ENCODE assay signal across 8 mouse cellular contexts in genomic region chr19:4438791-4439160, GRCm38 (mm10). TPM values are rescaled to one million over a fixed set of nuclear protein-coding genes. Genes with fewer than 3 reads are reported as not detected.
DNase-seq lines count a peak whose midpoint lies in the region; ATAC-seq and TF ChIP-seq lines count a peak whose summit lies in the region.
"Had no signal": no experiment of that assay in that cellular context is flagged by ENCODE, and none has a peak within 500 bp of the region (broad histone marks: within the 10 kb centered on the region; RNA-seq: fewer than 3 reads in every experiment).

No protein-coding gene starts in this region.

- no peak for TF ChIP-seq CTCF in testis, adult 2 months (IDR thresholded peaks at IDR 0.05; ENCODE audit: control insufficient read depth, insufficient read depth, insufficient replicate concordance, low read depth, low read length)

- no peak for ATAC-seq in forebrain, embryonic 13.5 days
- no peak for ATAC-seq in liver, embryonic 11.5 days (replicated peaks; ENCODE audit: low FRiP score)
- ATAC-seq in erythroid progenitor cell, adult 5-6 weeks (replicated peaks; ENCODE audit: low FRiP score, poor library complexity, severe bottlenecking) = no peak

- no peak for TF ChIP-seq POLR2A in testis, adult 2 months (IDR thresholded peaks at IDR 0.05; ENCODE audit: control insufficient read depth, low read depth, low read length)

- no peak for DNase-seq in testis, postnatal 14 days (ENCODE audit: low spot score)
- no peak for DNase-seq in liver, embryonic 11.5 days (ENCODE audit: low spot score)
- no peak for DNase-seq in cerebellum, postnatal 14 days
- DNase-seq in thymus, adult 18-20 months = no peak

- H3K4me1 ChIP-seq in testis, adult 2 months (ENCODE audit: control insufficient read depth, insufficient read depth, low read length) = peaks cover 17% of the 10 kb centered on the region
- H3K4me1 ChIP-seq in forebrain, embryonic 13.5 days = peaks cover 22% of the 10 kb centered on the region
- H3K4me1 ChIP-seq in liver, embryonic 11.5 days (replicated peaks; ENCODE audit: control insufficient read depth, insufficient read depth, low read length) = peaks cover 11% of the 10 kb centered on the region; the same call in 1 of the 2 replicates

- no peaks in the 10 kb centered on the region for H3K36me3 ChIP-seq in testis, adult 2 months (ENCODE audit: control insufficient read depth, insufficient read depth, low read length)
- no peaks in the 10 kb centered on the region for H3K36me3 ChIP-seq in forebrain, embryonic 13.5 days (ENCODE audit: poor library complexity, severe bottlenecking)
- H3K36me3 ChIP-seq in liver, embryonic 11.5 days (ENCODE audit: control insufficient read depth, insufficient read depth, low read length) = no peaks in the 10 kb centered on the region

- peak overlapping the region; percentile 65 for H3K9ac ChIP-seq in forebrain, embryonic 13.5 days
- peak overlapping the region; percentile 57; the same call in 1 of the 2 replicates for H3K9ac ChIP-seq in liver, embryonic 11.5 days (ENCODE audit: low read depth, low read length)

- H3K4me2 ChIP-seq in forebrain, embryonic 13.5 days = peak overlapping the region; percentile 86
- H3K4me2 ChIP-seq in liver, embryonic 11.5 days = peak overlapping the region; percentile 68

- no peaks in the 10 kb centered on the region for H3K9me3 ChIP-seq in forebrain, embryonic 13.5 days (replicated peaks)
- H3K9me3 ChIP-seq in liver, embryonic 11.5 days (ENCODE audit: control insufficient read depth, low read length) = no peaks in the 10 kb centered on the region

- peak overlapping the region; percentile 85 for H3K4me3 ChIP-seq in testis, adult 2 months (ENCODE audit: control insufficient read depth, low read depth, low read length)
- H3K4me3 ChIP-seq in forebrain, embryonic 13.5 days = peak overlapping the region; percentile 49
- peak overlapping the region; percentile 61 for H3K4me3 ChIP-seq in liver, embryonic 11.5 days (ENCODE audit: low read depth, low read length)

- H3K27me3 ChIP-seq in testis, adult 2 months (ENCODE audit: control insufficient read depth, insufficient read depth, low read length) = no peaks in the 10 kb centered on the region; the same call in 1 of the 2 replicates
- peaks cover 29% of the 10 kb centered on the region for H3K27me3 ChIP-seq in forebrain, embryonic 13.5 days
- peaks cover 29% of the 10 kb centered on the region for H3K27me3 ChIP-seq in liver, embryonic 11.5 days (replicated peaks; ENCODE audit: control insufficient read depth, insufficient read depth, low read length)

- H3K27ac ChIP-seq in testis, adult 2 months (ENCODE audit: control insufficient read depth, insufficient read depth, low read depth, low read length) = no peak overlapping the region; the same call in 1 of the 2 replicates
- no peak overlapping the region for H3K27ac ChIP-seq in forebrain, embryonic 13.5 days
- no peak overlapping the region for H3K27ac ChIP-seq in liver, embryonic 11.5 days (ENCODE audit: low read depth, low read length)

- 7% methylated on average over 8 of the region's 8 CpGs for WGBS in forebrain, embryonic 13.5 days
- 11% methylated on average over 8 of the region's 8 CpGs for WGBS in liver, embryonic 11.5 days

RNA-seq across cellular contexts. Expression of gene Rhod, which starts 0.5 kb away (rescaled TPM):
- polyA plus RNA-seq in testis, adult 2 months (2012; rRNA removed) = 8.9 and 9.3 TPM in 2 replicates
- polyA plus RNA-seq in forebrain, embryonic 13.5 days (2015; fragmentation: Nextera tagmentation; extraction: Ambion mirVana) = 5.5 and 6.6 TPM in 2 replicates
- polyA plus RNA-seq in liver, embryonic 11.5 days (2014; fragmentation: Nextera tagmentation; extraction: Ambion mirVana) = 10.3 and 14.3 TPM in 2 replicates
- not detected in 2 replicates for total RNA-seq in erythroid progenitor cell, adult 5-6 weeks (2015; ENCODE audit: low replicate concordance)
- total RNA-seq in erythroid progenitor cell, adult 5-6 weeks (2017; ENCODE audit: low replicate concordance) = not detected in 2 replicates

RNA-seq across cellular contexts. Expression of gene Syt12, which starts 38.5 kb away (rescaled TPM):
- 0.79 and 1.6 TPM in 2 replicates for polyA plus RNA-seq in testis, adult 2 months (2012; rRNA removed)
- polyA plus RNA-seq in forebrain, embryonic 13.5 days (2015; fragmentation: Nextera tagmentation; extraction: Ambion mirVana) = 1.0 and 1.3 TPM in 2 replicates
- polyA plus RNA-seq in liver, embryonic 11.5 days (2014; fragmentation: Nextera tagmentation; extraction: Ambion mirVana) = 0.26 and 0.27 TPM in 2 replicates
- not detected in 2 replicates for total RNA-seq in erythroid progenitor cell, adult 5-6 weeks (2015; ENCODE audit: low replicate concordance)
- total RNA-seq in erythroid progenitor cell, adult 5-6 weeks (2017; ENCODE audit: low replicate concordance) = not detected in 2 replicates

RNA-seq across cellular contexts. Expression of gene Kdm2a, which starts 40.7 kb away (rescaled TPM):
- polyA plus RNA-seq in testis, adult 2 months (2012; rRNA removed) = 46.0 and 48.5 TPM in 2 replicates
- polyA plus RNA-seq in forebrain, embryonic 13.5 days (2015; fragmentation: Nextera tagmentation; extraction: Ambion mirVana) = 38.8 and 43.9 TPM in 2 replicates
- 39.8 and 40.2 TPM in 2 replicates for polyA plus RNA-seq in liver, embryonic 11.5 days (2014; fragmentation: Nextera tagmentation; extraction: Ambion mirVana)
- 40.7 and 74.2 TPM in 2 replicates for total RNA-seq in erythroid progenitor cell, adult 5-6 weeks (2015; ENCODE audit: low replicate concordance)
- total RNA-seq in erythroid progenitor cell, adult 5-6 weeks (2017; ENCODE audit: low replicate concordance) = 79.4 and 114 TPM in 2 replicates

RNA-seq across cellular contexts. Expression of gene 2010003K11Rik, which starts 59.6 kb away (rescaled TPM):
- polyA plus RNA-seq in testis, adult 2 months (2012; rRNA removed) = 0.94 and 0.95 TPM in 2 replicates
- not detected in 2 replicates for polyA plus RNA-seq in forebrain, embryonic 13.5 days (2015; fragmentation: Nextera tagmentation; extraction: Ambion mirVana)
- 0.14 TPM in 1 of 2 replicates, not detected in the other for polyA plus RNA-seq in liver, embryonic 11.5 days (2014; fragmentation: Nextera tagmentation; extraction: Ambion mirVana)
- total RNA-seq in erythroid progenitor cell, adult 5-6 weeks (2015; ENCODE audit: low replicate concordance) = not detected in 2 replicates
- total RNA-seq in erythroid progenitor cell, adult 5-6 weeks (2017; ENCODE audit: low replicate concordance) = not detected in 2 replicates
- total RNA-seq: gastrocnemius, adult 18-20 months had no signal
